Comparison of ENCODE assay signal across 9 mouse cellular contexts in genomic region chr1:192789828-192790227, GRCm38 (mm10). TPM values are rescaled to one million over a fixed set of nuclear protein-coding genes. Genes with fewer than 3 reads are reported as not detected.
DNase-seq lines count a peak whose midpoint lies in the region; ATAC-seq and TF ChIP-seq lines count a peak whose summit lies in the region.
"Had no signal": no experiment of that assay in that cellular context is flagged by ENCODE, and none has a peak within 500 bp of the region (broad histone marks: within the 10 kb centered on the region; RNA-seq: fewer than 3 reads in every experiment).

No protein-coding gene starts in this region.

- no peak for TF ChIP-seq CTCF in gastrocnemius, adult 2 months (IDR thresholded peaks at IDR 0.05)

- WGBS in intestine, embryonic 16.5 days: 61% methylated on average over 11 of the region's 11 CpGs

- H3K4me2 ChIP-seq in intestine, embryonic 16.5 days (ENCODE audit: low read depth, low read length): no peak overlapping the region
- H3K4me2 ChIP-seq: midbrain, embryonic 15.5 days had no signal

- DNase-seq in kidney, adult 11 months: peak; percentile 27
- no peak for DNase-seq in kidney, postnatal 36 days
- peak; percentile 79 for DNase-seq in gastrocnemius, adult 2 months
- peak; percentile 70 to 89 for DNase-seq in lung, postnatal 4 days
- DNase-seq in right cerebral cortex, postnatal 4 days: no peak
- DNase-seq in liver: no peak
- no peak for DNase-seq in B cell, adult 2 months

- peak overlapping the region; percentile 80 for H3K27ac ChIP-seq in gastrocnemius, adult 2 months
- peak overlapping the region; percentile 58 for H3K27ac ChIP-seq in intestine, embryonic 16.5 days (ENCODE audit: low read length)

- peak; percentile 19; the same call in 1 of the 2 replicates for ATAC-seq in intestine, embryonic 16.5 days

- H3K4me1 ChIP-seq in intestine, embryonic 16.5 days (ENCODE audit: control insufficient read depth, insufficient read depth, low read length): peaks cover 11% of the 10 kb centered on the region

- no peaks in the 10 kb centered on the region for H3K36me3 ChIP-seq in intestine, embryonic 16.5 days (ENCODE audit: control insufficient read depth, insufficient read depth, low read length)
- H3K36me3 ChIP-seq: midbrain, embryonic 15.5 days had no signal

- intact Hi-C loops in gastrocnemius, adult 2 months (cut with DNase I): loop anchor here (5.0 to 10.0 kb wide), 3 partner anchors 67 to 295 kb away; partner anchors contain the start of gene Sertad4

- H3K9me3 ChIP-seq in intestine, embryonic 16.5 days (ENCODE audit: control insufficient read depth, low read length): no peaks in the 10 kb centered on the region
- H3K9me3 ChIP-seq: midbrain, embryonic 15.5 days had no signal

- no peaks in the 10 kb centered on the region for H3K27me3 ChIP-seq in intestine, embryonic 16.5 days (replicated peaks; ENCODE audit: control insufficient read depth, insufficient read depth, low read length)

- no peak overlapping the region for H3K9ac ChIP-seq in intestine, embryonic 16.5 days (ENCODE audit: low read depth, low read length)
- H3K9ac ChIP-seq: midbrain, embryonic 15.5 days had no signal

- H3K4me3 ChIP-seq in gastrocnemius, adult 2 months: no peak overlapping the region
- no peak overlapping the region for H3K4me3 ChIP-seq in intestine, embryonic 16.5 days (ENCODE audit: low read length)
- H3K4me3 ChIP-seq: midbrain, embryonic 15.5 days had no signal

RNA-seq across cellular contexts. Expression of gene Hhat, which starts 18.8 kb away (rescaled TPM):
- total RNA-seq in gastrocnemius, adult 2 months (2021): under 1 TPM; 0.59 to 0.69 TPM
- polyA plus RNA-seq in intestine, embryonic 16.5 days (2015; fragmentation: Nextera tagmentation; extraction: Ambion mirVana): 8.8 and 9.6 TPM in 2 replicates

Comparison
In these comparisons a context has a peak if more than half of its experiments do, and no peak if none do; other contexts are left out.
1. DNase-seq: peak in kidney, adult 11 months (single experiment), gastrocnemius, adult 2 months (single experiment) and lung, postnatal 4 days (2 of 2); none in kidney, postnatal 36 days (0 of 2), right cerebral cortex, postnatal 4 days (single experiment), liver (single experiment) and B cell, adult 2 months (0 of 2).